Mouse (Mus musculus) stomach, embryonic 16.5 days (tissue): Measurements from ENCODE around the gene Actl6b. TPM values are rescaled to one million over a fixed set of nuclear protein-coding genes. Genes with fewer than 3 reads are reported as not detected.

Experiments used
- ATAC-seq: fragments of 200-750 bp; cut with Nextera tagmentation; 2 replicates; pipeline ENCODE4 v1.8.0; 2017; ENCODE audit warnings: moderate number of reproducible peaks, moderate TSS enrichment; ENCODE audit not compliant: insufficient read depth, low FRiP score
- H3K27ac ChIP-seq: fragments of 300-500 bp; sonication (generic); 2 replicates; pipeline ENCODE4 v1.5.1; 2014; ENCODE audit warnings: low read length
- H3K27me3 ChIP-seq: fragments of 300-500 bp; sonication (generic); 2 replicates; pipeline ENCODE4 v1.6.1; 2014; ENCODE audit warnings: low read length, control low read depth, mixed read lengths; ENCODE audit not compliant: control insufficient read depth, insufficient read depth
- H3K36me3 ChIP-seq: fragments of 300-500 bp; sonication (generic); 2 replicates; pipeline ENCODE4 v1.6.1; 2014; ENCODE audit warnings: low read length; ENCODE audit not compliant: control insufficient read depth, insufficient read depth
- H3K4me1 ChIP-seq: fragments of 300-500 bp; sonication (generic); 2 replicates; pipeline ENCODE4 v1.6.1; 2014; ENCODE audit warnings: low read length, control low read depth, mixed read lengths; ENCODE audit not compliant: control insufficient read depth, insufficient read depth
- H3K4me2 ChIP-seq: fragments of 300-500 bp; sonication (generic); 2 replicates; pipeline ENCODE4 v1.6.1; 2014; ENCODE audit warnings: low read depth, low read length, mixed read lengths
- H3K4me3 ChIP-seq: fragments of 300-500 bp; sonication (generic); replicated peaks from 2 replicates; pipeline ENCODE4 v1.5.1; 2014; ENCODE audit warnings: mild to moderate bottlenecking, low read length
- H3K9ac ChIP-seq: fragments of 300-500 bp; sonication (generic); 2 replicates; pipeline ENCODE4 v1.6.1; 2014; ENCODE audit warnings: low read length
- H3K9me3 ChIP-seq: fragments of 300-500 bp; sonication (generic); replicated peaks from 2 replicates; pipeline ENCODE4 v1.6.1; 2016; ENCODE audit warnings: low read length, control low read depth; ENCODE audit not compliant: control insufficient read depth
- WGBS: fragments of 180-500 bp; shearing (Covaris S2); extraction: QIAGEN DNeasy Blood & Tissue Kit; methylation state at CpG from one replicate; pipeline ENCODE4 v1.1.7; 2014; 5-methylcytosine and 5-hydroxymethylcytosine counted together
- polyA plus RNA-seq: library from polyadenylated mRNA; unstranded; fragments of >200 nt; fragmentation: Nextera tagmentation; extraction: Ambion mirVana; gene quantifications from 2 replicates; pipeline ENCODE4 v1.2.1, GENCODE M21; 2015

The Actl6b gene
- polyA plus RNA-seq, 1 experiment from 2014 or later: 3.6 TPM

DNA sequence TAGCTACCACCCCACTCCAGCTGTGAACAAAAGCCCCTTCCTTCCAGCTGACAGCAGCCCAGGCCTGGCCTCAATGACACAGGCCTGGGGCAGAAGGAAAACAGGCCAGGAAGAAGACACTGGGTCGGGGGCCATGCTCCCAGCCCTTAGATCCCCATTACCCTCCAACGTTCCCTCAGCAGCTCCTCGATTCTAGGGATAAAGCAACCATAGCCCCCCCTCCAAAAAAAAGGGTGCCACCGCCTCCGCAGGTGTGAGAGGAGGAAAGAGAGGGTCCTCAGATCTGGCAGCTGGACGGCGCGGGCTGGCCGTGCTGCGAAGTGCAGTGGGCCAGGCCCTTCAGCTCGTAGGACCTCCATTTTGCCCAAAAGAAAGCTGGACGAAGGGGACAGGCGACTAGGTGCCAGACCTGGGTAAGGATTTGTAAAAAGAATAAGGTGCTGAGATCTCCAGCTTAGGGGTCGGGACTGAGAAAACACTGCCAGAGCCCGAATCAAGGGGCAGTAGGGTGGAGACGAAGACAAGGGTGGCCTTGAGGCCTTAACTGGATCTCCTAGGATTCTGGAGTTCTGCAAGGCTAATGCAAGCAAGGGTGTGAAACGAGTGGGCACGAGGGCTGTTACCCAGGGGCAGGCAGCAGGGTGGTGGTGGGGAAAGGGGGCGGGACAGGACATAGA, 21.0 kb upstream of the Actl6b start:
- WGBS: under 1% methylated on average over 19 of the region's 19 CpGs
- peak overlapping the region; percentile 83 for H3K27ac ChIP-seq
- peak overlapping the region; percentile 94 for H3K9ac ChIP-seq
- H3K27me3 ChIP-seq: no peaks in the 10 kb centered on the region
- peaks cover 8% of the 10 kb centered on the region; the same call in 1 of the 2 replicates for H3K36me3 ChIP-seq
- H3K9me3 ChIP-seq: no peaks in the 10 kb centered on the region
- peak overlapping the region; percentile 93 for H3K4me2 ChIP-seq
- ATAC-seq: no peak
- H3K4me1 ChIP-seq: peaks cover 16% of the 10 kb centered on the region
- H3K4me3 ChIP-seq: peak overlapping the region; percentile 92

DNA sequence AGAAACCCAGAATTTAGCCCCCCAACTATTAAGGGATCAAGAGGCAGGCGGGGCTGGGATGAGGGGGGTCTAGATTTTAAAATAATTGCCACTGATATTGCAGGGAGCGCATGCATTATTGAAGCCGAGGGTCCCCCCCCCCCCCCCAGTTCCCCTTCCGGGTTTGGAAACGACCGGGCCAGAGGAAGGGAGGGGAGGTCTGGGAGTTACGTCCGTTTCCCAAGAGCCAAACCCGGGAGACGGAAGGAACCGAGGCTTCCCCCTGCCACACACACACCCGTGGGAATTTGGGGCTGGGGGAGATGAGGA, 20.6 kb upstream of the Actl6b start:
- Histone ChIP-seq H3K36me3 (peaks cover 6% of the 10 kb centered on the region; the same call in 1 of the 2 replicates), H3K4me1 (peaks cover 13% of the 10 kb centered on the region), H3K9me3 (no peaks in the 10 kb centered on the region), H3K4me3 (peak overlapping the region; percentile 92), H3K9ac (peak overlapping the region; percentile 94), H3K27me3 (no peaks in the 10 kb centered on the region), H3K4me2 (peak overlapping the region; percentile 93), H3K27ac (peak overlapping the region; percentile 83)
- ATAC-seq: peak; percentile 31; the same call in 1 of the 2 replicates
- 0% methylated on average over 12 of the region's 12 CpGs for WGBS

GRCm38 (mm10) chr5:137533117-137533827, 20.0 kb upstream of the Actl6b start, which contains the start of the genes Epo and Gnb2:
Gene Epo, minus strand, starts transcription at chr5:137533242.
Gene Gnb2, minus strand, starts transcription at chr5:137533510.
- no peaks in the 10 kb centered on the region for H3K27me3 ChIP-seq
- peak within 1 kb of the TSS; percentile 92 for H3K4me3 ChIP-seq
- H3K4me2 ChIP-seq: peak within 1 kb of the TSS; percentile 93
- ATAC-seq: peak; percentile 83
- H3K9ac ChIP-seq: peak within 1 kb of the TSS; percentile 94
- H3K9me3 ChIP-seq: no peaks in the 10 kb centered on the region
- H3K4me1 ChIP-seq: peaks cover 13% of the 10 kb centered on the region
- peak within 1 kb of the TSS; percentile 83 for H3K27ac ChIP-seq
- H3K36me3 ChIP-seq: peaks cover 4% of the 10 kb centered on the region; the same call in 1 of the 2 replicates
- WGBS: 0% methylated on average over 40 of the region's 40 CpGs

DNA sequence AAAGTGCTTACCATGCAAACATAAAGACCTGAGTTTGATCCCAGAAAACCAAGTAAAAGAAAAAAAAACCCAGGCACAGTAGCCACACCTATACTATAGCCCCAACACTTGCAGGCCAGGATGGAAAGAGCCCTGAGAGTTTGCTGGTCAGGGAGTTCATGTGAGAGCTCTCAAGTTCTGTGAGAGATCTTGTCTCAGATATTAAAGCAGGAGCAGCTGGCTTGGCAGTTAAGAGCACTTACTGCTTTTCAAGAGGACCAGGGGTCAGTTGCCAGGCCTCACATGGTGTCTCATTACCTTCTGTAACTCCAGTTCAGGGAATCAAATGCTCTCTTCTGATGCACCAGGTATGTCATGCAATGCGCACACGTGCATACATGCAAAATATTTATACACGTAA, 18.6 kb upstream of the Actl6b start:
- no peaks in the 10 kb centered on the region for H3K36me3 ChIP-seq
- no peaks in the 10 kb centered on the region for H3K9me3 ChIP-seq
- no peaks in the 10 kb centered on the region for H3K27me3 ChIP-seq
- H3K9ac ChIP-seq: no peak overlapping the region
- 90% methylated on average over 3 of the region's 3 CpGs for WGBS
- ATAC-seq: no peak
- H3K4me1 ChIP-seq: peaks cover 13% of the 10 kb centered on the region
- H3K4me3 ChIP-seq: no peak overlapping the region
- H3K4me2 ChIP-seq: no peak overlapping the region
- H3K27ac ChIP-seq: no peak overlapping the region

GRCm38 (mm10) chr5:137535318-137535717, 18.0 kb upstream of the Actl6b start:
- Histone ChIP-seq H3K36me3 (no peaks in the 10 kb centered on the region), H3K4me1 (peaks cover 9% of the 10 kb centered on the region), H3K27ac (no peak overlapping the region), H3K9me3 (no peaks in the 10 kb centered on the region), H3K9ac (no peak overlapping the region), H3K27me3 (no peaks in the 10 kb centered on the region), H3K4me3 (no peak overlapping the region), H3K4me2 (no peak overlapping the region)
- WGBS: 75% methylated on average over 9 of the region's 9 CpGs
- no peak for ATAC-seq

- Histone ChIP-seq H3K9me3 (no peaks in the 10 kb centered on the region), H3K27me3 (no peaks in the 10 kb centered on the region), H3K4me3 (no peak overlapping the region), H3K36me3 (no peaks in the 10 kb centered on the region), H3K9ac (no peak overlapping the region), H3K4me1 (peaks cover 4% of the 10 kb centered on the region; the same call in 1 of the 2 replicates), H3K27ac (no peak overlapping the region), H3K4me2 (no peak overlapping the region)
- no peak for ATAC-seq
- WGBS: 53% methylated on average over 4 of the region's 4 CpGs
Measured at GRCm38 (mm10) chr5:137537461-137537860, 15.9 kb upstream of the Actl6b start.

DNA sequence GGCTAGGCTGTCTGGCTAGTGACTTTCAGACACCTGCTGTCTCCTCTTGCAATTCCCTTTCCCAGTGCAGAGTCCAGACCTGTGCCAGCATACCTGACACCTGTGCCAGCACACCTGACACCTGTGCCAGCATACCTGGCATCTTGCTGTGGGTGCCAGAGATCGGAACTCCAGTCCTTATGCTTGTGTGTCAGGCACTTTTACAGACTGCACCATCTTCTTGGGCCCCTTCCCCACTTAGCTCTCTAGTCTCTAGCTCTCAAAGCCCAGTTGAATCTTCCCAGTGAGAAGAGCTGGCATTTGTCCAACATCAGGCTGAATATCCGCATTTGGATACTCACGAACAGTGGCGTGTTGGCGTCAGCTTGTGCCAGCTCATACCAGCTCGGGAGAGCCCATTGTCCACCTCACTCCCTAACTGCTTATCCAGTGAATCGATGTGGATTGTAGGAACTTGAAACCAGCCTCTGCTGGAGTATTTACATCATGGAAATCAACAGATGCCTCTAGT, 14.0 kb upstream of the Actl6b start:
- Histone ChIP-seq H3K9ac (no peak overlapping the region), H3K27me3 (no peaks in the 10 kb centered on the region), H3K9me3 (no peaks in the 10 kb centered on the region), H3K4me3 (no peak overlapping the region), H3K36me3 (no peaks in the 10 kb centered on the region), H3K4me2 (no peak overlapping the region), H3K27ac (no peak overlapping the region), H3K4me1 (no peaks in the 10 kb centered on the region)
- no peak for ATAC-seq
- 48% methylated on average over 7 of the region's 7 CpGs for WGBS

DNA sequence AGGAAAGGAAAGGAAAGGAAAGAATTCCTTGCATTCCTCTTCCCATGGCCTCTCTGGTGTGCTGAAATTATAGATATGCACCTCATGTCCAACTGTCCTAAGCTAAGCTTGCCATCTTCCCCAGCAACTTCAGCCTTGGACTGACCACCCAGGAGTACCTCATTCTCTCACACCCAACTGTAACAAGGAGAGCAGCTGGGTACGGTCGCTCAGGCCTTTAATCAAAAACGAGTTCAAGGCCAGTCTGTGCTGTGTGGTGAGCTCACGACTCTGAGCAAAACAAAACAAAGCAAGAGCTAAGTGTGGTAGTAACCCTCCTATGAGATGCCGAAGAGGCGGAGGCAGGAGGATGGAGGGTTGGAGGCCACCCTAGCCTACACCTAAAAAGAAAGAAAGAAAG, 12.3 kb upstream of the Actl6b start:
- H3K27me3 ChIP-seq: no peaks in the 10 kb centered on the region
- 68% methylated on average over 6 of the region's 6 CpGs for WGBS
- H3K9ac ChIP-seq: no peak overlapping the region
- no peak overlapping the region for H3K27ac ChIP-seq
- no peaks in the 10 kb centered on the region for H3K9me3 ChIP-seq
- no peak overlapping the region for H3K4me2 ChIP-seq
- ATAC-seq: no peak
- H3K4me1 ChIP-seq: no peaks in the 10 kb centered on the region
- H3K4me3 ChIP-seq: no peak overlapping the region
- no peaks in the 10 kb centered on the region for H3K36me3 ChIP-seq
